Mouse (Mus musculus): ENCODE results near the gene Crtac1.

Gene Crtac1

DNA sequence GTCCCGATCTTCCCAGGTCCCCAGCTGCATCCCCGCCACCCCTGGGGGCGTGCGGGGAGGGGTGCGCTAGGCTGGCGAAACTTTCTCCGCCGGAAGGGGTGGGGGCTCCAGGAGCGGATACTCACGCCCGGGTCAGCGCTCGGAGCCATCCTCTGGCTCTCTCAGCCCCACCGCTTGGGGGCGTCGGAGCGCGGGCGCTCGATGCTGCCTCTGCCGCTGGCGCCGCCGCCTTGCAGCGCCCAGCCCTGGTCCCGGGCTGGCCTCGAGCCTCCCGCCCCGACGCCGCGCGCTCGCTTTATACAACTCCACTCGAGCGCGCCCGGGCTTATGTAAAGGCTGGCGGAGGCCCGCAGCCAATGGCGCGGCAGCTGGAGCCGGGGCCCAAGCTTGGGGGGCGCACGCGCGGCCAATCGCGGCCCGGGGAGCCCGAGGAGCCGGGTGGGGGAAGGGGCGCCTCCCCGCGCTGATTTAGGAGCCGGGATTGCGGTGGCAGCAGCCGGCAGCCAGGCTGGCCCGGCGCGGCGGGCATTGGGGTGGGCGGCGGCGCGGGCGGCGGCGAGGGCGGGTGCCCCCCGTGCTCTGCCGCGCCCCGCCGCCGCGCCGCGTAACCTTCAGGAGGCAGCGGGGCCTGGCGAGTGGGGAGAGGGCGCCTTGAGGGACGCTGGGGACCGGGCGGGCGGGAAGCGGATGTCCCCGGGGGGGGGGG lies at the start of gene Crtac1:
Crtac1 (minus strand) TSS at position 299 of the 706 bp plus-strand sequence.
- peak; percentile 93 for DNase-seq (ENCODE audit: low spot score)

- DNase-seq (ENCODE audit: low spot score), result peak; percentile 22
Measured at GRCm38 (mm10) chr19:42478303-42478702, 46.7 kb upstream of the Crtac1 start.

- no peak for DNase-seq (ENCODE audit: low spot score)
Measured at GRCm38 (mm10) chr19:42477769-42478168, 46.2 kb upstream of the Crtac1 start.

GRCm38 (mm10) chr19:42472831-42473230 lies 41.2 kb upstream of the Crtac1 start:
- DNase-seq (ENCODE audit: low spot score), result peak; percentile 62

DNA sequence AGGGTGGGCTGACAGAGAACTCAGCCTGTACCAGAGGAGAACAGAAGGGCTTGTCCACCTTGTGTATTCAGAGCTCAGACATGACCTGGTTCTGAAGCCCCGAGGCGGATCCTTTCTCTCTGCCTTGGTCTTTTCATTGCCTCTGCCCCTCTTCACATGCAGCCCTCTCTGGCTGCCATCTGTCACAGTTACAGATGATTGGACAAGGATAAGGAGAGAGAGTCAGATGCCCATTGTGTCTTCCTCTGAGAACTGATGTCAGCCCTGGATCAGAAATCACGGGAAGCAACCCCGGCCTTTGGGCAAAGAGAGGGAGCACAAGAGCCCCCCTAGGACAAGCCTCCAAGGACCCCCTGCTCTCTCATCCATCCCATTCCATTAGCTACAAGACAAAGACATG lies 40.0 kb upstream of the Crtac1 start:
- DNase-seq (ENCODE audit: low spot score), result peak; percentile 40

- no peak for DNase-seq (ENCODE audit: low spot score)
Measured at GRCm38 (mm10) chr19:42461851-42462250, 30.3 kb upstream of the Crtac1 start.

DNA sequence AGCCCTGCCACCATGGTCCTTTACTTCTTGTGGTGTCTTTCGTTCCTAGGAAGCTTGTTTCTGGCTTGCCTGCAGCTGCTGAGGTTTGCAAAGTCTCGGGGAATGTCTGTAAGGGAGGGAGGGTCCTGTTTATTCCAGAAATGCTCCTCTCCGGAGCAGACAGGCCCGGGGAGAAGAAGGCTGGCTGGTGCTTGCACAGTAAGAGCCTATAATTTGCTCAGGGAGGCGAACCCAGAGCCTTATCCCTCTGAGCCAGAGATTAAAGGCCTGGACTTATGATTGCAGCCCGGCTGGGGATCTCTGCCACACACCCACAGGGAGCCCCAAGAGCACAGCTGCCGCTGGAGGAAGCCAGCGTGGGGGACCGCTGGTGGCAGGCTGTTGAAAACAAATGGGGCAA lies 29.8 kb upstream of the Crtac1 start:
- DNase-seq (ENCODE audit: low spot score), result peak; percentile 22

DNA sequence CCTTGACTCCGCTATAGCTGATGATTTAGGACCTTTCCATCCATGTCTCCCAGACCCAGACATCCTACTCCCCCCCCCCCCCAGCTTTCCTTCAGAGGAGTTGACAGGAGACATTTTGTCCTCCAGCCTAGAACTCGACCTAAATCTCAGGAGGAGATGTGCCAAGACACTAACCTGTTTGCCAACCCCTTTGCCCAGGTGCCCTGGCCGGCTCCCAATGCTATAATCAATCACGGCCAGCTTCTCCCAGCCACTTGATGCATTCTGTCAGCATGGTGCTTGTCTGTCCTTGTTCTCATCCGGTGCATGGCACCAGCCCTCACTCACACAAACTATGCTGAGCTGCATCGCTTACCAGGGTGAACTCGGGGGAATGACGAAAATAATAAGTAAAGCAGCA lies 27.9 kb upstream of the Crtac1 start:
- DNase-seq (ENCODE audit: low spot score), result no peak

- DNase-seq (ENCODE audit: low spot score), result no peak
Measured at GRCm38 (mm10) chr19:42454481-42455236, 23.1 kb upstream of the Crtac1 start.

DNA sequence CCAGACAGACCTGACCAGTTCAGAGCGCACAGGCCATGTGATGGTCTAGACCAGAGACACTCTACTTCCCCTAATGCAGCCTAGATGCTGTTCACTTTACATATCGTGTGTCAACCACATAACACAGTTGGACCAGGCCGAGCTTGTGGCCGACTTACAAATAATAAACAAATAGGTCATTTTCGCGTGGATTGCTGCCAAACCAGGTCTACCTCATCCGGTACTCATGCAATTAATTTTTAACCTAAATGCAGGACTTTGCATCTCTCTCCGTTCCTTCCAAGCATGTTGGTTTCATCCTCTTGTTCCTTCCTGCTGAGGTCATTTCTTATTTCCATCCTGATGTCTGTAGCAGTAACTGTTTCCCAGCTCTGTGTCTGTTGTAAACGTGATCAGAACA lies 22.4 kb upstream of the Crtac1 start:
- no peak for DNase-seq (ENCODE audit: low spot score)

GRCm38 (mm10) chr19:42452539-42452938 lies 21.0 kb upstream of the Crtac1 start:
- no peak for DNase-seq (ENCODE audit: low spot score)

DNA sequence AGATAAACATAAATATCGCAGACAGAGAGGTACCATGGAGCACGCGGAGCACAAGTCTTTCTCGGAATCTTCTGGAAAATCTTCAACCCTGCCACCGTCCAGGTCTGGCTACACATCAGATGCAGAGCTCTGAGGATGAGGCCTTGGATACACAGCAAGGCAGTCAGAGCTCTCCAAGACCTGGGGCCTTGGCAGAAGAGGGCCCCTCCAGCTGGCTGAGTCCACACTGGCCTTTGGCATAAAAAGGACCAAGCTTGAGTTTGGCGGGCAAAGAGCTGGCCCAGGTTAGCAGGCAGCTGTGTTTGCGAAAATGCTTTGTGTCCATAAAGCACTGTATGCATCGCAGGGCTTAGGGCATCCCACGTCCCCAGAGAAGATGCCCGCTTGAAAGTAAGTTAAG lies 17.0 kb upstream of the Crtac1 start:
- DNase-seq (ENCODE audit: low spot score), result no peak

DNA sequence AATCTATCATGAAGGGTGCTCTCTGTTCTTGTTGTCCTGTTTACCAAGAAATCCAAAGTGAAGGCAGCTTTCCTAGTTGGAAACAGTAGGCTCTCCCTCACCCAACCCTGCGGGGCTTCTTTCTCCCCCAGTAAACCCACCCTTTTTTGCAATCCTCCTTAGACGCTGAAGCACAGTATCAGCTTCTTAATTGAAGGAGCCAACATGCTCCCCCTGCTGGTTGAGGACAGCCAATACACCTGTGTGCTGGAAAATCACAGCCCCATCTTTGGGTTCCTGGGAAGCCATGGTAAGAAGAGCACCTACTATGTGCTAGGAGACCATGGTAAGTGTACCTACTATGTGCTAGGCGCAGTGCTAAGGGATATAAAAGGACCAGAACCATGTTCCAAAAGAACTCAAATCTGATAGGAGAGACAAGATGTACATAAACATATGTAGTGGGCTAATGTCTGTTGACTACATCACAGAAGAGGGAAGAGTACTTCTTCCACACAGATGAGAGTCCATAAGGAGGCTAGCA lies 12.4 kb upstream of the Crtac1 start:
- DNase-seq (ENCODE audit: low spot score), result peak; percentile 84

GRCm38 (mm10) chr19:42443266-42443665 lies 11.7 kb upstream of the Crtac1 start:
- no peak for DNase-seq (ENCODE audit: low spot score)

DNA sequence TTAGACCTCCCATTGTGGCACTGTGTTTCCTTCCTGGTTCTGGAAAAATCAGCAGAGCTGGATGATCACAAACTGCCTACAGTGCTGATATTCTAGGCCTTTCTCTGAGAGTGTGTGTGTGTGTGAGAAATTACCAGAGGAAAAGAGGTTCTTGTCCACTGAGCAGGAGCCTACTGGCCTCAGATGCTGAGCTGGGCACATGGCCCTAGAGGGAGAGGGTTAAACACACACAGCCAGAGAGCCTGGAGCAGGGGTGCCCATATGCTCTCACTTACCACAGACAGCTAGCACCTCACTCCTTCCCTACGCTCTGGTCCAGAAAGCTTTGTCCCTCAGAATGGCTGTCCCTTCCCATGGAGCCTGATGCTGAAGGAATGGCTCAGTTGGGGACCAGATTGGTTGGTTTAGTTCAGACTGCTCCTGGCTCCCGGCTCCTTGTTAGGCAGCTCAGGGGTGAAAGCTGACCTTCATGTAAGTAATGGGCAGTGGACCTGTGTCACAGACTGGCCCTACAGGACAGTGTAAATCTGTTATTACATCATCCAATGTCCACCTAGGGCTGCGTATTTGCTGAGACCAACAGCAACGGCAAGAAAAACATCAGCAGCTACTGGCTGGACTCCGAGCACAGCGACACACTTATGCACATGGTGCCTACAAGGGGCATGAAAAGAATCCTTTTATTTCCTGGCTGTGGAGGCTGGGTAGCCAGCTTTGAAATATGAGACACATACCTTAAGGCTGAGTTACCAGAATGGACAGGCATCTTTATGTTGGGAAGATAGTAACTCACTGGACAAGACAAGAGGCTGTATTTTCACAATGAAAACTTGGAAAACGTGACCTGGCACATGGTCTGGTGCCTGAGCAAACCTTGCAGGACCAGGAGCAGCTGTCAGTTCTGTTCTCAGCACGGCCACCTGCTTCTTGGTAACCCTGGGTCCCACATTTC lies 10.9 kb upstream of the Crtac1 start:
- DNase-seq (ENCODE audit: low spot score), result no peak

DNA sequence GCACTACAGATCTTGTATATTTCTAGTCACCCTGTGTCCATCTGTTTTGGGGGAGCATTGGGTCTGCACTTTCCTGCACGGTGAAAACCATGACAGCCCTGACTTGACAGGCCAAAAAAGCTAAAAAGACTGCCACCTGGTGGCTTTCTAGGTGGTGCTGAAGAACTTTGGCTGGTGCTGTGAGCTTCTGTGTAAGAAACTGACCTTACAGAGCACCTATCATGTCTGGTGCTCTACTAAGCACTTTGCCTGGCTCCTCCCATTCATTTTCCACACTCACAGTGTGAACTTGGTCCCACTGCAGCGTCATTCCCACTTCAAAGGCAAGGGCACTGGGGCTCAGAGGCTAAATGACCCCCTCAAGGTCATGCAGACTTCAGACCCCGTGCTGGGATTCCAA lies 8.5 kb upstream of the Crtac1 start:
- DNase-seq (ENCODE audit: low spot score), result peak; percentile 65

- peak; percentile 27 for DNase-seq (ENCODE audit: low spot score)
Measured at GRCm38 (mm10) chr19:42439353-42439752, 7.8 kb upstream of the Crtac1 start.

GRCm38 (mm10) chr19:42435621-42436020 lies 4.0 kb upstream of the Crtac1 start:
- DNase-seq (ENCODE audit: low spot score), result no peak

GRCm38 (mm10) chr19:42432761-42433160 lies 1.2 kb upstream of the Crtac1 start:
- DNase-seq (ENCODE audit: low spot score), result no peak

DNA sequence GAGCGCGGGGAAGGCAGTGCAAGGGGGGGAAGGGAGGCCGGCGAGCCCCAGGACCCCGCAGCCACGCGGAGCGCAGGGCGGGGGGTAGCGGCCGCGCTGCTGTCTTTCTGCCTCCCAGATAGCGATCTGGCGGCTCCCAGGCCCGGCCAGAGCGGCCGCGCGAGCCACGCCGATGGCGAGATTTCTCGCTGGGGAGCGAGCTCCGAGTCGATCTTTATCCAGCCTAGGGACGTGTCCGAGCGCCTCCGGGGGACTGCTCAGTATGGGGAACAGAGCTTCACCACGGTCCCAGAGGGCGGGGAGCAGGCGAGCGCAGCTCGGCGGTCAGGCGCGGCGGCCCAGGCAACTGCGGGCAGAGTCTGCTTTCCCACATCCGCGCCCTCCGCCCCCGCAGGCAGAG lies 608 bp upstream of the Crtac1 start:
- peak; percentile 62 for DNase-seq (ENCODE audit: low spot score)

- DNase-seq (ENCODE audit: low spot score), result no peak
Measured at GRCm38 (mm10) chr19:42430981-42431380, 602 bp downstream of the Crtac1 start.

DNA sequence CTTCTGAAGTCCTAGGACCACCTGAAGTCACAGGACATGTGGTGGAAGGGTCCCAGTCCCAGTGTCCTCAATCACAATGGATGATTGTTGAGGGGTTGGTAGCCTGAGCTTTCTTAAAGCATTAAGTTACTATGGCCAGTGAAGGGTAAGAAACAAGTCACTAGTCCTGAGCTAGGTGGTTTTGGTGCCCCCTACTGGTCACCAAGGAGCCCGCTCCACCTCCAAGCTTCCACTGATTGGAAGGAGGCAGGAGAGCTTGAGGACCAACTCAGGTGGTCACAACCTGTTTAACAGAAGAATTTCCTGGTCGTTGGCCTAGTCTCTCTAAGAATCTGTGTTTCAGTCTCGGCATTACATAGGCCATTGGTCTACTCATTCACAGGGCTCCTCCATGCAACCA lies 2.2 kb downstream of the Crtac1 start:
- DNase-seq (ENCODE audit: low spot score), result peak; percentile 85
